Mouse (Mus musculus): ENCODE results near the gene Havcr1. TPM values are rescaled to one million over a fixed set of nuclear protein-coding genes. Genes with fewer than 3 reads are reported as not detected.
"Not testable (repeated sequence)": the region's sequence is repeated elsewhere in the genome, so short reads cannot be mapped to it uniquely, and the experiment has no call there.

Gene Havcr1
- not detected in 2 replicates for polyA plus RNA-seq (2014; fragmentation: Nextera tagmentation; extraction: Ambion mirVana)

DNA sequence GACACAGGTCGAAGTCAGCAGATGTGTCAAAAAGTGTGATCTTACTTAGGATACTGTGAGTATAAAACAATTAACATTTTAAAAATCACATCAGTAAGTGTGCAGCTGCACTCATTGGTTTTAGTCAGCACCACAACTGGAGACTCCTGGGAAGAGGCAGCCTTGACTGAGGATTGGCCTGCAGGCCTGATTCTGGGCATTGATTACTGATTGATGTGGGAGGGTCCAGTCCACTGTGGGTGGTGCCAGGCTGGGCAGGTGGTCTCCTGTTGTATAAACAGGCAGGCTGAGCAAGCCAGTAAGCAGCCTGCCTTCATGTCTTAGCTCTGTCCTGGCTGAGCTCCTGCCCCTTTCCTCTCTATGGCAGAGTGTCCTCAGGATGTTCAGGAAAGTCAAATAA, at the start of gene Havcr1:
TSS of gene Havcr1 (plus strand) at position 5 of the 400 bp plus-strand sequence.
- H3K27me3 ChIP-seq (ENCODE audit: control insufficient read depth, insufficient read depth, low read length); H3K4me1 ChIP-seq (ENCODE audit: control insufficient read depth, insufficient read depth, low read length); H3K27ac ChIP-seq (replicated peaks; ENCODE audit: low read depth, low read length); H3K9me3 ChIP-seq (replicated peaks; ENCODE audit: control insufficient read depth, low read length); H3K4me2 ChIP-seq (ENCODE audit: low read depth, low read length); H3K9ac ChIP-seq (replicated peaks; ENCODE audit: low read length); DNase-seq (ENCODE audit: low spot score); H3K36me3 ChIP-seq (replicated peaks; ENCODE audit: control insufficient read depth, insufficient read depth, low read depth, low read length); ATAC-seq (replicated peaks; ENCODE audit: insufficient number of reproducible peaks, low FRiP score, low TSS enrichment, low read depth); H3K4me3 ChIP-seq (ENCODE audit: low read depth, low read length): not testable (repeated sequence)
- 82% methylated on average over 1 of the region's 1 CpGs for WGBS

GRCm38 (mm10) chr11:46690136-46690535, 44.7 kb upstream of the Havcr1 start:
- 90% methylated on average over 2 of the region's 2 CpGs for WGBS
- ATAC-seq (replicated peaks; ENCODE audit: insufficient number of reproducible peaks, low FRiP score, low TSS enrichment, low read depth) (no peak), DNase-seq (ENCODE audit: low spot score) (no peak)
- Histone ChIP-seq H3K4me2 (ENCODE audit: low read depth, low read length) (no peak overlapping the region), H3K27ac (replicated peaks; ENCODE audit: low read depth, low read length) (no peak overlapping the region), H3K4me3 (ENCODE audit: low read depth, low read length) (no peak overlapping the region), H3K9me3 (replicated peaks; ENCODE audit: control insufficient read depth, low read length) (no peaks in the 10 kb centered on the region), H3K27me3 (ENCODE audit: control insufficient read depth, insufficient read depth, low read length) (no peaks in the 10 kb centered on the region), H3K9ac (replicated peaks; ENCODE audit: low read length) (no peak overlapping the region), H3K36me3 (replicated peaks; ENCODE audit: control insufficient read depth, insufficient read depth, low read depth, low read length) (no peaks in the 10 kb centered on the region), H3K4me1 (ENCODE audit: control insufficient read depth, insufficient read depth, low read length) (no peaks in the 10 kb centered on the region)

- H3K9ac ChIP-seq (replicated peaks; ENCODE audit: low read length); H3K4me2 ChIP-seq (ENCODE audit: low read depth, low read length); H3K4me1 ChIP-seq (ENCODE audit: control insufficient read depth, insufficient read depth, low read length); H3K9me3 ChIP-seq (replicated peaks; ENCODE audit: control insufficient read depth, low read length); DNase-seq (ENCODE audit: low spot score); H3K27ac ChIP-seq (replicated peaks; ENCODE audit: low read depth, low read length); H3K27me3 ChIP-seq (ENCODE audit: control insufficient read depth, insufficient read depth, low read length); H3K4me3 ChIP-seq (ENCODE audit: low read depth, low read length); ATAC-seq (replicated peaks; ENCODE audit: insufficient number of reproducible peaks, low FRiP score, low TSS enrichment, low read depth); H3K36me3 ChIP-seq (replicated peaks; ENCODE audit: control insufficient read depth, insufficient read depth, low read depth, low read length): not testable (repeated sequence)
- 78% methylated on average over 2 of the region's 2 CpGs for WGBS
Measured at GRCm38 (mm10) chr11:46695849-46696248, 39.0 kb upstream of the Havcr1 start.

GRCm38 (mm10) chr11:46697433-46698277, 37.2 kb upstream of the Havcr1 start:
- no peak for DNase-seq (ENCODE audit: low spot score)
- 85% methylated on average over 5 of the region's 5 CpGs for WGBS

DNA sequence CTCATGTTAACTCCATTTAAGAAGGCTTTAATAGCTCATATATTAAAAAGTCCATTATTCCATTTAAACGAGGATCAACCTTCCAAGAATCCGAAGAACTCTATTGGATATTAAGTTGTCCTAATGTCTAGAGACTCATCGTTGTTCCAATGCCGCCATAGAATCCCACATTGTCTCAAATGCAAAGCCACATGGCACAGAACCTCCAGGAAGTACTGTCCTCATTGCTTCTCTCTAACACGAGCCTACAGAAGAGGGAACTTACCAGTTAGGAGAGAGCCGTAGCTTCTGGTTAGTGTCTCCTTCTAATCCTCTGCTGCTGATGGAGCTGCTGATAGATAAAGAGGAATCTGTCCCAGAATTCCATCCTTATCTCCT, 36.6 kb upstream of the Havcr1 start:
- H3K4me2 ChIP-seq (ENCODE audit: low read depth, low read length) = no peak overlapping the region
- no peaks in the 10 kb centered on the region for H3K36me3 ChIP-seq (replicated peaks; ENCODE audit: control insufficient read depth, insufficient read depth, low read depth, low read length)
- H3K9ac ChIP-seq (replicated peaks; ENCODE audit: low read length) = no peak overlapping the region
- H3K4me3 ChIP-seq (ENCODE audit: low read depth, low read length) = no peak overlapping the region
- no peak for ATAC-seq (replicated peaks; ENCODE audit: insufficient number of reproducible peaks, low FRiP score, low TSS enrichment, low read depth)
- H3K27ac ChIP-seq (replicated peaks; ENCODE audit: low read depth, low read length) = no peak overlapping the region
- H3K9me3 ChIP-seq (replicated peaks; ENCODE audit: control insufficient read depth, low read length) = no peaks in the 10 kb centered on the region
- H3K27me3 ChIP-seq (ENCODE audit: control insufficient read depth, insufficient read depth, low read length) = no peaks in the 10 kb centered on the region
- no peaks in the 10 kb centered on the region for H3K4me1 ChIP-seq (ENCODE audit: control insufficient read depth, insufficient read depth, low read length)
- no peak for DNase-seq (ENCODE audit: low spot score)
- 89% methylated on average over 6 of the region's 6 CpGs for WGBS

More at GRCm38 (mm10) chr11:46697433-46698277, 37.2 kb upstream of the Havcr1 start:
- ATAC-seq (replicated peaks; ENCODE audit: insufficient number of reproducible peaks, low FRiP score, low TSS enrichment, low read depth) = no peak
- Histone ChIP-seq H3K36me3 (replicated peaks; ENCODE audit: control insufficient read depth, insufficient read depth, low read depth, low read length) (no peaks in the 10 kb centered on the region), H3K9ac (replicated peaks; ENCODE audit: low read length) (no peak overlapping the region), H3K27me3 (ENCODE audit: control insufficient read depth, insufficient read depth, low read length) (no peaks in the 10 kb centered on the region), H3K4me1 (ENCODE audit: control insufficient read depth, insufficient read depth, low read length) (no peaks in the 10 kb centered on the region), H3K4me3 (ENCODE audit: low read depth, low read length) (no peak overlapping the region), H3K4me2 (ENCODE audit: low read depth, low read length) (no peak overlapping the region), H3K27ac (replicated peaks; ENCODE audit: low read depth, low read length) (no peak overlapping the region), H3K9me3 (replicated peaks; ENCODE audit: control insufficient read depth, low read length) (no peaks in the 10 kb centered on the region)

- Histone ChIP-seq H3K27ac (replicated peaks; ENCODE audit: low read depth, low read length) (no peak overlapping the region), H3K4me2 (ENCODE audit: low read depth, low read length) (no peak overlapping the region), H3K27me3 (ENCODE audit: control insufficient read depth, insufficient read depth, low read length) (no peaks in the 10 kb centered on the region), H3K4me1 (ENCODE audit: control insufficient read depth, insufficient read depth, low read length) (no peaks in the 10 kb centered on the region), H3K36me3 (replicated peaks; ENCODE audit: control insufficient read depth, insufficient read depth, low read depth, low read length) (no peaks in the 10 kb centered on the region), H3K9me3 (replicated peaks; ENCODE audit: control insufficient read depth, low read length) (no peaks in the 10 kb centered on the region), H3K4me3 (ENCODE audit: low read depth, low read length) (no peak overlapping the region), H3K9ac (replicated peaks; ENCODE audit: low read length) (no peak overlapping the region)
- ATAC-seq (replicated peaks; ENCODE audit: insufficient number of reproducible peaks, low FRiP score, low TSS enrichment, low read depth) = no peak
- 85% methylated on average over 5 of the region's 5 CpGs for WGBS
- no peak for DNase-seq (ENCODE audit: low spot score)
Measured at GRCm38 (mm10) chr11:46698830-46699229, 36.0 kb upstream of the Havcr1 start.

DNA sequence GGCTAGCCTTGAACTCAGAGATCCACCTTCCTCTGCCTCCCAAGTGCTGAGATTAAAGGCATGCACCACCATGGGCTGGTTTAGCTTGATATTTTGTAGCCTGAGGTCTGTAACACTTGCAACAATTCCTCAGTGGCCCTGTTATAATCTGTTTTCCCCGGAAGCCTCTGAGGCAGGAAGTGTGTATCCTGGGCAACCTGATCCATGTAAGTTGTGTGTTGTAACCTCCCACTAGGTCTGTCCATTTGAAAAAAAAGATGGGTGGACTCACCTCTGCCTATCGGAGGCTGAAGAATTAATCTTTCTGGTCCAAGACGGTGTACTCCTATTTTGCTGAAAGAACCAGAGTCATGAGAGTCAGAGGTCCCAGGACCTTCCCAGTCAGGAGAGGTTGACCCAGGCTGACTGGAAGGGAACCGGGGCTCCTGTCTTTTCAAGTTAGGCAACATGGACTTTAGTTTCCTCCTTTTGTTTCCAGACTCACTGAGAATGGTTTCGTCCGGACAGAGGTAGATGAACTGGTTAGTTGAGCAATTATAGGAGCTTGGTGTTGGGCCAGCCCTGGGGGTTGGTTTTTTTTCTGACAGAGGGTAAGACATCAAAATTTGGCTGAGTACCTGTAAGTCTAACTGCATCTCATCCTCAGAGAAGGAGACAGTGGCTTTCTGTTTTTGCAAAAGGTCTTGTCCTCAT, 28.1 kb upstream of the Havcr1 start, which contains the start of gene Timd2:
TSS of gene Timd2 (minus strand) at position 398 of the 693 bp plus-strand sequence.
- WGBS = 76% methylated on average over 6 of the region's 6 CpGs
- ATAC-seq (replicated peaks; ENCODE audit: insufficient number of reproducible peaks, low FRiP score, low TSS enrichment, low read depth) = no peak

DNA sequence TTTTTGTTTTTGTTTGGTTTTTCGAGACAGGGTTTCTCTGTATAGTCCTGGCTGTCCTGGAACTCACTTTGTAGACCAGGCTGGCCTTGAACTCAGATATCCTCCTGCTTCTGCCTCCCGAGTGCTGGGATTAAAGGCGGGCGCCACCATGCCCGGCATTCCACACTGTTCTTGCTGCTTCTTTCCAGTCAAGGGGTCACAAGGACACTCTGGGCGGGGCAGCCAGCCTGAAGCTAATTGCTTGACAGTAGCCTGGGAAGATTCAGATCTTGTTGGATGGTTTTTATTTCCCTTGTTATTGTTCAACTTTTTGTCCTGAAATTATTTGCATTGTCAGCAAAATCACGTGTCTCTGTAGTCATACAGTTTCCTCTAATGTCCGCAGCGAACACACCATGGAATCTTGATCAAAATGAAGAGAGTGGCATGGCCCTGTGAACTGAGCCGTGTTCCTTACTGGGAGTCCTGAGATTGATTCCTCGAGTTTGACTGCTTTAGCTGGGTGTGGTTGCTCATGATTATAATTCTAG, 3.3 kb upstream of the Havcr1 start:
- no peaks in the 10 kb centered on the region for H3K4me1 ChIP-seq (ENCODE audit: control insufficient read depth, insufficient read depth, low read length)
- H3K9me3 ChIP-seq (replicated peaks; ENCODE audit: control insufficient read depth, low read length) = no peaks in the 10 kb centered on the region
- no peaks in the 10 kb centered on the region for H3K27me3 ChIP-seq (ENCODE audit: control insufficient read depth, insufficient read depth, low read length)
- H3K4me3 ChIP-seq (ENCODE audit: low read depth, low read length) = no peak overlapping the region
- 87% methylated on average over 11 of the region's 11 CpGs for WGBS
- H3K9ac ChIP-seq (replicated peaks; ENCODE audit: low read length) = no peak overlapping the region
- DNase-seq (ENCODE audit: low spot score) (no peak), ATAC-seq (replicated peaks; ENCODE audit: insufficient number of reproducible peaks, low FRiP score, low TSS enrichment, low read depth) (no peak)
- no peak overlapping the region for H3K27ac ChIP-seq (replicated peaks; ENCODE audit: low read depth, low read length)
- H3K36me3 ChIP-seq (replicated peaks; ENCODE audit: control insufficient read depth, insufficient read depth, low read depth, low read length) = no peaks in the 10 kb centered on the region
- no peak overlapping the region for H3K4me2 ChIP-seq (ENCODE audit: low read depth, low read length)

More for the DNA sequence above, 28.1 kb upstream of the Havcr1 start, which contains the start of gene Timd2:
- Histone ChIP-seq H3K9me3 (replicated peaks; ENCODE audit: control insufficient read depth, low read length) (no peaks in the 10 kb centered on the region), H3K27me3 (ENCODE audit: control insufficient read depth, insufficient read depth, low read length) (no peaks in the 10 kb centered on the region), H3K27ac (replicated peaks; ENCODE audit: low read depth, low read length) (no peak within 1 kb of the TSS), H3K36me3 (replicated peaks; ENCODE audit: control insufficient read depth, insufficient read depth, low read depth, low read length) (no peaks in the 10 kb centered on the region), H3K4me3 (ENCODE audit: low read depth, low read length) (no peak within 1 kb of the TSS), H3K4me2 (ENCODE audit: low read depth, low read length) (no peak within 1 kb of the TSS), H3K4me1 (ENCODE audit: control insufficient read depth, insufficient read depth, low read length) (no peaks in the 10 kb centered on the region), H3K9ac (replicated peaks; ENCODE audit: low read length) (no peak within 1 kb of the TSS)
- DNase-seq (ENCODE audit: low spot score) = no peak

Measured in embryonic facial prominence, embryonic 11.5 days (tissue).